Mouse (Mus musculus) urinary bladder, postnatal 36 days (tissue): ENCODE measurements around the gene Cacna2d2.

Experiments used
- DNase-seq, 2 experiments: peaks; one replicate each; pipeline ENCODE4 v3.0.0; 2022; ENCODE audit warnings: low spot score in 2 of 2, mixed read lengths in 1 of 2

Gene Cacna2d2

GRCm38 (mm10) chr9:107576357-107577107 lies 177.1 kb downstream of the Cacna2d2 start, which contains the start of gene Hyal1:
TSS of gene Hyal1 (plus strand) at chr9:107576927.
- peak; percentile 81 to 88 for DNase-seq

- no peak for DNase-seq
These were observed 178.5 kb downstream of the Cacna2d2 start for GRCm38 (mm10) chr9:107577871-107578270.

GRCm38 (mm10) chr9:107578587-107578986 lies 179.2 kb downstream of the Cacna2d2 start, which contains the start of gene Naa80:
TSS of gene Naa80 (plus strand) at chr9:107578887.
- no peak for DNase-seq
